In genomic region chr12:5157931-5158481, GRCm38 (mm10) we compare ENCODE assay signal across 27 mouse cellular contexts.
DNase-seq lines count a peak whose midpoint lies in the region; ATAC-seq and TF ChIP-seq lines count a peak whose summit lies in the region.
"Had no signal": no experiment of that assay in that cellular context is flagged by ENCODE, and none has a peak within 500 bp of the region (broad histone marks: within the 10 kb centered on the region; RNA-seq: fewer than 3 reads in every experiment).

No protein-coding gene starts in this region.

- H3K27ac ChIP-seq in layer of hippocampus, adult 2 months: peak overlapping the region; percentile 87
- H3K27ac ChIP-seq: embryonic facial prominence, embryonic 13.5 days; heart, embryonic 15.5 days; hindbrain, embryonic 12.5 days; limb, embryonic 10.5 days; limb, embryonic 15.5 days; liver, embryonic 13.5 days; neural tube, embryonic 15.5 days; stomach, embryonic 15.5 days had no signal

- H3K4me3 ChIP-seq in layer of hippocampus, adult 2 months: no peak overlapping the region
- H3K4me3 ChIP-seq: embryonic facial prominence, embryonic 13.5 days; heart, embryonic 15.5 days; hindbrain, embryonic 12.5 days; limb, embryonic 10.5 days; limb, embryonic 15.5 days; liver, embryonic 13.5 days; neural tube, embryonic 15.5 days; stomach, embryonic 15.5 days had no signal

- DNase-seq in cerebellum, postnatal 10 days: peak; percentile 51 to 54
- DNase-seq in cerebellum, postnatal 36 days: no peak
- DNase-seq in frontal cortex, postnatal 10 days (ENCODE audit: low spot score in 2 of 2): no peak
- no peak for DNase-seq in layer of hippocampus, adult 2 months (ENCODE audit: low spot score in 2 of 2)
- no peak for DNase-seq in layer of hippocampus, postnatal 14 days (ENCODE audit: low spot score in 2 of 2)
- DNase-seq in brain, adult 2 months (ENCODE audit: low read depth, low spot score): peak; percentile 62
- DNase-seq in c-Kit-positive CD71-positive TER-119-positive erythroid progenitor cells, embryonic 14.5 days (ENCODE audit: low spot score): no peak
- DNase-seq: adrenal gland, postnatal 25 days; cerebellum, adult 8-10 months; kidney, postnatal 10 days; liver, embryonic 13.5 days; lung, adult 18-20 months; lung, postnatal 10 days; midbrain, embryonic 14.5 days; retina, postnatal 1 day; thymus, adult 18-20 months; thymus, postnatal 25 days had no signal

- peak; percentile 29 for ATAC-seq in frontal cortex, adult (ENCODE audit: low TSS enrichment)
- ATAC-seq: intestine, postnatal 0 days; Patski had no signal

- no peak for TF ChIP-seq CTCF in layer of hippocampus, adult 2 months (conservative IDR thresholded peaks at IDR 0.05)

Comparison
In these comparisons a context has a peak if more than half of its experiments do, and no peak if none do; other contexts are left out.
1. DNase-seq: peak in cerebellum, postnatal 10 days (2 of 2) and brain, adult 2 months (single experiment); none in cerebellum, postnatal 36 days (0 of 2), frontal cortex, postnatal 10 days (0 of 2), layer of hippocampus, adult 2 months (0 of 2), layer of hippocampus, postnatal 14 days (0 of 2) and c-Kit-positive CD71-positive TER-119-positive erythroid progenitor cells, embryonic 14.5 days (single experiment).